Mouse (Mus musculus) retina, embryonic 14.5 days (tissue): ENCODE data around the gene Cisd3.
"Not testable (repeated sequence)": the region's sequence is repeated elsewhere in the genome, so short reads cannot be mapped to it uniquely, and the experiment has no call there.

Source experiments
- DNase-seq: peaks from one replicate; pipeline ENCODE4 v3.0.0-alpha.2; 2015; ENCODE audit warnings: low spot score

Gene Cisd3

DNA sequence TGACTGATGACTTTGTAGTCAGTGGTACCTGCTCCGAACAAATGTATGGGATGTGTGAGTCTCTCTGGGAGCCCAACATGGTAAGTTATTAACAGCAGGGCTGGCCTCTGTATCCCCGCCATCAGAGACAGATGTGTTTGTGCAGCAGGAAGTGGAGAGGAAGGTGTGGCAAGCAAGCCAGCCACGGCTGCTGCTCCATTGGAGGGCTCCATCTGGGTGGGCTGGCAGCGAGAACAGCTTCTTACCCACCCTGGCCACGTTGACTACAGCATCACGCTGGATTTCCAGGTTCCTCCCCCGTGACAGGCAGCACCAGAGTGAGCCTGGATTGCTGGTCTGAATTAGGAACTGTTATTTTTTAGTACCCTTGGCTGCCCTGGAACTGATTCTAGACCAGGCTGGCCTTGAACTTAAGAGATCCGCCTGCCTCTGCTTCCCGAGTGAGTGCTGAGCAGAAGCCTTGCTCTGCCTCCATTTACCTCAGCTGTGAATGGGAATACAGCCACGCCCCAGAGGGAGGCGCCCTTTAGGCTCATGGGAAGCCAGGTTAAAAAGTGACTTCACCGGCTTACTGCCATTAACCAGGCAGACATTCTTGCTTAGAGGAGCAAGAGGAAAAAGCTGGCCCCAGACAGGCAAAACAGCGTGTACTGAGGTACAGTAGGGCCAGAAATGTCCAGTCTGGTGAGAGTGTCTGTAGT, 25.7 kb downstream of the Cisd3 start:
- no peak for DNase-seq

DNA sequence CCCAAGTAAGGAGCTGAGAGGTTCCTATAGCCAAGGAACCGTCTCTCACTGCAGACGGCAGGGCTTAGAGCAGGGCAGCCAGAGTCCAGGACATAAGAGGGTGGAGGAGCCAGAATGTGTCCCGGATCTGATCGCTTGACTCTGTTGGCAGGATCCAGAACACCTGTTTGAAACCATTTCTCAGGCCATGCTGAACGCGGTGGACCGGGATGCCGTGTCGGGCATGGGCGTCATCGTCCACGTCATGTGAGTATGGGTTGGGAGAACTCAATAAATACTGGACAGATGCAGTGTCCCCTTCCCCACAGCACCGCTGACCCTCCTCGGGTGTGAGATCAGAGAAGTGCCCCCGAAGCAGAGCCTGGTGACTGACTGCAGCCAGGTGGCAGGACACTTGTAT, 26.7 kb downstream of the Cisd3 start:
- no peak for DNase-seq

DNA sequence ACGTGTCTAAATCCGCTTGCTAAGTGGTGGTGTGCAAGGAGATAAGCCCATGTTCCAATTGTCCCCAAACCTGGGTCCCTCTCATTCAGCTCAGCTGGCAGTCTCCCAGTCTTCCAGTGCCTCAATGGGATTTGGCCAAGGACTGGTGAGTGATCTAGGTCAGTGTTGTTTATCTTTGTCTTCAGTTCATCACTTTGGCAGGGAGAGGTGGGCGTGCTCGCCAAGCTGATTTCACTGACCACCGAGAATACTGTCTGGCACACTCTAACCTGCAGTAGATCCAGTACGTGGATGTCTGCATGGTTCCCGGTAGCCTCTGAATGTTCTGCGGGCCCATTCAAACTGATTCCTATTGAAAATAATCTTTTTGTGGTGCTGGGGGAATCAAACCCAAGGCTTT, 28.3 kb downstream of the Cisd3 start:
- no peak for DNase-seq

DNA sequence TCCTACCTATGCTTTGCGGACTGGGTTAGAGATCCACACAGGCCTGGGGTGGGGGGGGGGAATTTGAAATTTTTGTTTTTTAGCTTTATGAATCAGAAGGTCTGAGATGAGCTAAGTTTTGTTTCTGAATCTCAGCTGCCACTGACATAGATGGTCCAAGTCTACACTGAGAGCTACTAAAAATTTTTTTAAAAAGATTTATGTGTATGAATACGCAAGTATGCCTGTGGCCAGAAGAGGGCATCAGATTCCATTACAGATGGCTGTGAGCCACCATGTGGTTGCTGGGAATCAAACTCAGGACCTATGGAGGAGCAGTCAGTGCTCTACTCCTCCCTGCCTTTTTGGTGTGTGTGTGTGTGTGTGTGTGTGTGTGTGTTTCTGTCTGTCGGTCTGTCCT, 28.7 kb downstream of the Cisd3 start:
- no peak for DNase-seq

DNA sequence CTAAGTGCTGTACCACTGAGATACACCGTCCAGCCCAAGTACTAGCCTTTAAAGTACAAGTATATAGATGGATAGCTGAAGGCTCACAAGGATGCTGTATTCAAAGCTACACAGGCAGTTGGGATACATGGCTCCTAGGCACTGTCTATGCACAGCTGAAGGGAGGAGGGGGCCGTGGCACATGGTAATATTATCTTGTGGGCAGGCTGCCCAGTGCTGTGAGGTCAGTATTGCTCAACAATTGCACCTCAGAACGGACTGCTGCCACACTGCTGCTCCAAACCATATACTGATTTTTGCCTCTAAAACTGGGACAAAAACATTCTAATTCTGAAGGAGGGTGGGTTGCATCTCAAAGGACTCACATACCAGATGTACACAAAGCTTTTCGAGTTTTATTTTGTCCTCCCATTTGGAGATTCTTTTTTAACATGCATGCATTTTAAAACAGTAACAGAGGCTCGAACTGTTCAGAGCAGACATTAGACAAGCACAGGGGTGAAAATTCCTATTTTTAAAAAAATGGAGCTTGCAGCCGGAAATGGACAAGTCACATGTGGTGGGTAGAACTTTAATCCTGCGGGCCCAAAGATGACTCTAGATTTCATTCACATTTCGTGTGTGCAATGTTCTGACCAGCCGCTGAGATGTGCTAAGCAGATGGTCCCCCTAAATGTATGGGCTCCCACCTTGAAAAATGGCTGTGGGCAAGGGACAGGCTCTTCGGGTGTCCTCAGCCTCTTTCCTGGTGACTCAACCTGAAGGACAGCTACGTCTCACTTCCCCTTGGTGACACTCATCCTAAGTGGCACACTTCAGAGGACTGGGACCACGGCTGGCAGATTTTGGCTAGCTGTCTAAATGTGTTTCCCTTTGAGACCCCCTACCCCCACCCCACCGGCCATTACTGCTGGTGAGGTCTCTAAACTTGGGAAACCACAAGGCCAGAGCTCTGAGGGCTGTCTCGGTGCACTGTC, 29.4 kb downstream of the Cisd3 start:
- no peak for DNase-seq

DNA sequence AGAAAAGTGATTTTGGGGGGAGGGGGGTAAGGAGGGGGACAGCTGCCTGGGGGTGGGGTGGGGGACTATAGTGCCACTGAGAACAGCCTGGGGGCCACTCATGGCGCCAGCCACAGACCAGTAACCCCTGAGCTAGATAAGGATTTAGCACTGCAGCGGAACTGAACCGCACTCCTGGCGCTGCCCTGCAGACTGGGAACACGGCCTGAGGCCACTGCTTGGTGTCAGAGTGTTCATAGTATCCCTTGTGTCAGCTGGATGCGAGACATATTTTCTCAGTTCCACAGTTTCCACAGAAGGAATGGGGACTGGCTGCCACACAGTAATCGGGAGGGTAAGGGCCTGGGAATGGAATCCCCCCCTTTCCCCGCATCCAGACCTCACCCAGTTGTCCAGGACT, 30.4 kb downstream of the Cisd3 start:
- DNase-seq: no peak

DNA sequence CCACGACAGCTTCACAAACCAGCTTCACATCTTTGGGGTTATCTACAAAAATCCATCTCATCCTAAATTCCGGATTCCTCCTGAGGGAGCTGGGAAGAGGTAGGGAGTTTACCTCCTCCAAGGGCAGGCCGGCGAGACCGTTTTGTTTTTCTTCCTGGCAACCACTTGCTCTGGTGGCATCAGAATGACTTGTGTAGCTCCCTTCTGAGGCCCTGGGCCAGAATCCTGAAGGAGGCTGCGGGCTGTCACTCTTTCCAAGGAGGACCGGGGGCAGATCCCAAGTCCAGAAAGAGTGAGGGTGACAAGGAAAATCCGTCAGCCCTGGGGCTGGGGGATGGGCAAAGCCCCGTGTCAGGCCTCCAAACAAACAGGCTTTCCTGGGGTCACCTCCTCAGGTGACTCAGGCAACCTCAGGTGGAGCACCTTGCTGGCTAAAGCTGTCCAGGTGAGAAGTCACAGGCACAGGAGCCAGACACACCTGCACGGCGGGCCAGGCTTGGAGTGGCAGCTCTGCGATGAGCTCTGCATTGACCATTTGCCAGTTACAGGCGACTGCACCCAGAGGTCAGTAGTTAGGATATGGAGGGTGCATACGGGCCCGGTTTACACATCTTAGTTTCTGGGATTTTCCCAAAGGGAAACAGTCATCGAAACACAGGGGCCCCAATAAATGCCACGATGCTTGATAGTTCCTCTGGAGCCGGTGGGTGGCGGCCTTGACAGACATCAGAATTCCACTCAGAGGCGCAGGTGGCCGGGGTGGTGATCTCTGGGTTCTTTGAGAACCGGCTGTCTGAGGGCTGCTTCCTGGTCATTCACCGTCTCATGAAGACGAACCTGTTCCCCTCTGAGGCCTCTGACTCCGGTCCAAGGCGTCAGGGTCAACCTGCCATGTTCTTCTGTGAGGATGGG, 32.0 kb downstream of the Cisd3 start:
- no peak for DNase-seq

DNA sequence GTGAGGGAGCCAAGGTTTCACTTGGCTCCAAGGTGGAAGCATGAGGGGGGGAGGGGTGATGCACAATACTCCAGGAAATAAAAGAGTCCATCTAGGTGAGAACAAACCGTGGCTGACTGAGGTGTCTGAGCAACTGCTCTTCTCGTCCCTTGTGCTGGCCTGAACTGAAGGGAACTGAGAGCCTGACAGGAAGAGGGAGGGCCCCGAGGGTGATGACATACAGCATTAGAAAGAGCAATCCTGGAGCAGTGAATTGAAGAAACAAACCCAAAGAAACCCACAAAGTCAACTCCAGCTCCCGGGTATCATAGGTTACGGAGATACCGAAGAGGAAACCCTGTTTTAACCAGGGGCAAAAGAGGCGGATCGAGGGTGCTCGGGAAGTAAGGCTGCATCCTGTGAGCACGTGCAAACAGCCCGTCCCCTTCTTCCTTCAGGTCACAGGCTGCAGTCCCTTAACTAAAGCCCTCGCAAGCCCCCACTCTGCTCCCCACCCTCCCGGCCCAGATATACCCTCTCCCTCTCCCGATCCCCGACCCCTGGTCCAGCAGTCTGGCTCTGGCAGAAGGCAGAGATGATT, 32.7 kb downstream of the Cisd3 start:
- DNase-seq: no peak

DNA sequence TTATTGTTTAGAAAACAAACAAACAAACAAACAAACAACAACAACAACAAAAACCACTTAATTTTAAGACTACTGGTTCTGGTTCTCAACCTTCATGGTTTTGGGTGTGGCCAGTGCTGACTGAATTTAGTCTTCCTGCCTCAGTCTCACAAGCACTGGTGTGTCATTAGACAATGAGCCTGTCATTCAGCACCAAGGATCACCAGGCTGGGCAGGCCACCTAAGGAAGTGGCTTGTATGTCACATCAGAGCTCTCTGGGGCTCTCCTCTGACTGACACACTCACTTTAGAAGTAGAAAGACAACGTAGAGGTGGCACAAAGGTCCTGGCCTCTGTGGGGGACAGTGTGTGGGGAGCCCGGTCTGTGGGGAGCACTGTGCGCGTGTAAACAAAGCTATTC, 33.4 kb downstream of the Cisd3 start:
- no peak for DNase-seq

DNA sequence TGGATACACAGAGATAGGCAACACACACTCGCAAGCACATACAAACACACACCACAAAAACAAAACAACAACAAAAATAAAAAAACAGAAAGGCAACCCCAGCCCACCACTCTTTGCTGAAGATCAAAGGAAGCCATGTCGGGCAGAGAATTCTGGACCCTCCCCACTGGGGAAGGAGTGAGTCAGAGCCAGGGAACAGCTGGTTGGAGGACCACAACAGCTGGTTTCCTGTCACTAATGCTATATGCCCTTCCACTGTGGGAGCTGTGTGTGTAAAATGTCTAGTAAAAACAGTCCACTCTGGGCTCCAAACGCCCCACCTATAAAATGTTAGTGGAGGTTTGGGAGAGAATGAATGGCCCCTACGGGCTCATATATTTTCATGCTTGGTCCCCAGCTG, 35.7 kb downstream of the Cisd3 start:
- no peak for DNase-seq

DNA sequence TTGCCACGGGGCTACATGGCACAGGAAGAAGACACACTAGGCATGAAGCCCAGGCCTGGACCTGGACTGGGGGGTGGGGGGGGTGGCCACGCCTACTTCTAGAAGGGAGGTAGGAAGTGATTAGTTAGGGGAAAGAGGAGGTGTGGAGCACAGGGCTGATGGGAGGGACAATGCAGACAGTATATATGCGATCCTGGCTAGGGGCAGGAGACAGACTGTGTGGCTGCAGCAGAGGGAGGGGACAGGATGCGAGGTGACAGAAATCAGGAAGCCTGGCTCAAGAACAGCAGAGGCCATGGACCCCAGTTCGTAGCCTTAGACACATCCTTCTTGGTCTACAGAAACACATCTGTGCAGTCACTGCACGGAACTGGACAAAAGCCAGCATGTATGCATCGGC, 38.1 kb downstream of the Cisd3 start:
- no peak for DNase-seq

DNA sequence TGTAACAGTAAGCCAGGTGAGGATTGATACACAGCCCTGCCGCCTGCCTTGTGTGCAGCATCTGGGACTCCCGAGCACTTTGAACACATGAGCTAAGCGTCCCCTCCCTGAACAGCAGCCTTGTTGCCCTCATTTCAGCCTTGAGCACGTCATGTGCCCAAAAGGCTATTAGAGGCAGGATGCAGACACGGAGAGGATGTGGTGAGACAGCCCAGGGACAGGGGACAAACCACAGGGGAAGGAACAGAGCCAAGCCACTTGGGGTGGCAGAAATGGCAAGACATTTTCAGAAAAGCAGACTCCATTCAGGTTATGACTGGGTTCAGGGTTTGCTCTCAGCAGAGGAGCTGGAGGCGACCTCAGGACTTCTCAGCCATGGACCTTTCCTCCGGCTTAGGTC, 42.7 kb downstream of the Cisd3 start:
- no peak for DNase-seq

DNA sequence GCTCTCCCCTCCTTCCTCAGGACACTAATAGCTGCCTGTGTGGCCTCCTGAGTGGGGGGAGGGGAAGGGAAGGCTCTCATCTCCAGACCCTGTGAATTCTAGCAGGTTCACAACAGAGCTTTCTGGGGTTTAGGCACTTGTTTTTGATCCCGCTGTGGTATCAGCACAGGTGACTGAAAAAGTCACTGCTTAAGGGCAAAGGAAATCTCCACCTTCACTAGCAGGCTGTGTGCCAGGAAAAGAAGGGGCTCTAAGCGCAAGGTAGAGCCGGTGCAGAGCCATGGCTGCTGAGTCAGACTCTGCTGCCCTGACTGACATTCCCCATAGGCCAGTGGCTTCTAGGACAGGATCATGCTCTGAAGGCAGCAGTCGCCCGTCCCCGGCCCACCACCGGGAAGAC, 43.1 kb downstream of the Cisd3 start:
- DNase-seq: no peak

DNA sequence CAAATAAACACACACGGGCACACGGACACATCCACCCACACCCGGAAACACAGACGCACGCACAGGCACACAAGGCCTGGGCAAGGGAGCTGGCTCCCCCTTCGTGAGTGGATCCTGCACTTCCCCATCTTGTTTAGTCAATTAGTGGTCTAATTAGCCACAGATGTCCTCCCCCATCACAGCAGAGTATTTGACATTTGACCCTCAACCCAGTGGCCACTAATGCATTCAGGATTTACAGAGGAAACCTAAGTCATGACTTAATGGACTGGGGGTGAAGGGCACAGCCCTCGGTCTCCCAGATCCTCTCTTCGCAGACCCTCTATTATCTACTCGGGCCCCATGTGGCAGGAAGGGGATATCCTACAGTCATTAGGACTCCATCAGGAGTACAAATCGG, 48.1 kb downstream of the Cisd3 start:
- DNase-seq: peak; percentile 25

DNA sequence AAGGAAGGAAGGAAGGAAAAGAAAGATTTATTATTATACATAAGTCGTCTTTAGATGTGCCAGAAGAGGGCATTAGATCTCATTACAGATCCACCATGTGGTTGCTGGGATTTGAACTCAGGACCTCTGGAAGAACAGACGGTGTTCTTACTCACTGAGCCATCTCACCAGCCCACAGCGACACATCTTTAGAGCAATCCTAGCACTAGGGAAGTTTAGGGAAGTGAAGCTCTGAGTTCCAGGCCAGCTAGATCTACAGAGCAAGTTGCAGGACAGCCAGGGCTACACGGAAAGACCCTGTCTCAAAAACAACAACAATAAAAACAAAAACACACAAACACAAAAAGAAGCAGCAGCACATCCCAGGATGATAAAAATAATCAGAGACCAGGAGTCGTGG, 49.2 kb downstream of the Cisd3 start:
- not testable (repeated sequence) for DNase-seq

DNA sequence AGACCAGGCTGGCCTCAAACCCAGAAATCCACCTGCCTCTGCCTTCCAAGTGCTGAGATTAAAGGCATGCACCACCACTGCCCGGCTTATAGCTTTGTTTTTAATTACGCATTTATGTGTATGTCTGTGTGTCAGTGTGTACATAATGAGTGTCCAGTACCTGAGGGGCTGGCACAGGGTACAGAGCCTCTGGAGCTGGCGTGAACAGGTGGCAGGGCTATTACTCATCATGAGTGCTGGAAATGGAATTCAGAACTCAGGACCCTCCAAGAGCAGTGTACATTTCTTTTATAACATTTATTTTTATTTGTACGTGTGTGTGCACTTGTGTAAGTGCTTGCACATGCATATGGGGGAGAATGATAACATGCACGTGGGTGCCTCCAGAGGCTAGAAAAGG, 51.0 kb downstream of the Cisd3 start:
- no peak for DNase-seq

DNA sequence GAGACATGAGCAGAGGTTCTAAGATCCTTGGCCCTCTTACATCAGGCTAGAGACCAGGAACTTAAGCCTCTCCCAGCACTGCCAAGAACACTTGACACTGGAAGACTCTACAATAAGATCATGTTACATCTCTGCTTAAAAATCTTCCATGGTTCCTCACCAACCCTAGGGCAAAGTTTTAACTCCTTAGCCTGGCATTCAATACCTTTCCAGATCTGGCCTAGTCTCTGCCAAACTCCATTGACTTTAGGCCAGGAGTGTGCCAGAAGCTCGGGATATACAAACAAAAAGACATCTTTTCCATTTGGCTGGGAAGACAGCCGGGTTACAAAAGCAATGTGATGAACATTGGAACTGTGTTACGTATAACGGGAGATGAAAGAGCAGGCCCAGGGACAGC, 52.0 kb downstream of the Cisd3 start:
- no peak for DNase-seq
